Mouse (Mus musculus): ENCODE measurements around the gene Magix. TPM values are rescaled to one million over a fixed set of nuclear protein-coding genes. Genes with fewer than 3 reads are reported as not detected.
A peak's percentile ranks its signal among the peaks of the same experiment; 100 is the strongest.

Gene Magix
- 0.17 and 0.21 TPM in 2 replicates for polyA plus RNA-seq (2012; rRNA removed)

GRCm38 (mm10) chrX:7680864-7681263 is at the start of gene Magix:
Magix (minus strand) TSS chrX:7681251.
- H3K4me1 ChIP-seq (ENCODE audit: control insufficient read depth, insufficient read depth, low read length), result no peaks in the 10 kb centered on the region; the same call in 1 of the 2 replicates
- H3K27ac ChIP-seq (ENCODE audit: control insufficient read depth, insufficient read depth, low read depth, low read length), result no peak within 1 kb of the TSS
- H3K27me3 ChIP-seq (ENCODE audit: control insufficient read depth, insufficient read depth, low read length), result no peaks in the 10 kb centered on the region
- TF ChIP-seq CTCF (IDR thresholded peaks at IDR 0.05; ENCODE audit: control insufficient read depth, insufficient read depth, insufficient replicate concordance, low read depth, low read length) (no peak), POLR2A (IDR thresholded peaks at IDR 0.05; ENCODE audit: control insufficient read depth, low read depth, low read length) (no peak)
- peak within 1 kb of the TSS; percentile 3; the same call in 1 of the 2 replicates for H3K4me3 ChIP-seq (ENCODE audit: control insufficient read depth, low read depth, low read length)
- no peaks in the 10 kb centered on the region for H3K36me3 ChIP-seq (ENCODE audit: control insufficient read depth, insufficient read depth, low read length)

DNA sequence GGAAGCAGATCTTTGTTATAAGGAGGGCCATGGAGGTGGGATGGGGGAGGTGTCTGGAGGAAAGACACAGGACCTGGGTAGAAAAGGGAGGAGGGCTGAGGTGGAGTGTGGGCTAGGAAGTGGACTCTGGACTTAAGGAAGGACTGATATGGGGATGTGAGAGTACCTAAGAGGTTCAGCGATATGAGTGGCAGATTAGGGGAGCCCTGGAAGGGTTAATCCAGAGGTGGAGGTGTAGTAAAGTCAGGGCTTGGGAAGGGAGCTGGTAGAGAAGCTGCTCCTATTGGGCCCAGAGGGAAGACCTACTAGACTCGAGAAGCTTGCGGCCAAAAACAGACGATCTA is 47.8 kb upstream of the Magix start:
- TF ChIP-seq CTCF (IDR thresholded peaks at IDR 0.05; ENCODE audit: control insufficient read depth, insufficient read depth, insufficient replicate concordance, low read depth, low read length) (no peak), POLR2A (IDR thresholded peaks at IDR 0.05; ENCODE audit: control insufficient read depth, low read depth, low read length) (no peak)
- Histone ChIP-seq H3K4me3 (ENCODE audit: control insufficient read depth, low read depth, low read length) (peak overlapping the region; percentile 52), H3K36me3 (ENCODE audit: control insufficient read depth, insufficient read depth, low read length) (no peaks in the 10 kb centered on the region), H3K27me3 (ENCODE audit: control insufficient read depth, insufficient read depth, low read length) (no peaks in the 10 kb centered on the region), H3K4me1 (ENCODE audit: control insufficient read depth, insufficient read depth, low read length) (peaks cover 12% of the 10 kb centered on the region), H3K27ac (ENCODE audit: control insufficient read depth, insufficient read depth, low read depth, low read length) (no peak overlapping the region)

DNA sequence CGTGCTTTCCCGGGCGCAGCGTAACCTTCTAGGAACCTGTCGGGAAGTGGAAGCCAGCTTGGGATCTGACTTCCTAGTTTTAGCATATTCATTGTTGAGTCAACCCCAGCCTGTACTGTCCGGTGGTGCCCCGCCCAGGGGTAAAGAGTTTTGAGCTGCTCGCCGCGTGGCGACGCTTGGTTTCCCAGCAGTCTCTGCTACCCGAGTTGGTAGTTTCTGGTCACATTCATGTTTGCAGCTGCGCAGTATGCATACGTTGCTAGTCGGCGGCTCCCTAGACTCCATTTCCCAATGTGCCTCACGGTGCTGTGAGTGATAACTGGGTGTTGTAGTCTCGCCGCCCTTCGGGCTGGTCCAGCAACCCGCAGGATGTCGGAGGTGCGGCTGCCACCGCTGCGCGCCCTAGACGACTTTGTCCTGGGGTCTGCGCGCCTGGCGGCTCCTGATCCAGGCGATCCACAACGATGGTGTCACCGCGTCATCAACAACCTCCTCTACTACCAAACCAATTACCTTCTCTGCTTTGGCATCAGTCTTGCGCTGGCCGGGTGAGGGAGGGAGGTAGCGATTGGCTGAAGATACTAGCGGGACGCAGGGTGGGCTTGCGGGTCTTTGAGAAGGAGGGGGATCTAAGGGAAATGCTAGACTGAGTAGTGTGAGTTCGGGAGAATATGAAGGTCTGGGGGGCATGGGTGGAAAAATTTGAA is 47.3 kb upstream of the Magix start, which contains the start of gene Praf2:
Gene Praf2, plus strand, starts transcription at position 225 of the 707 bp plus-strand sequence.
- peak within 1 kb of the TSS; percentile 52 for H3K4me3 ChIP-seq (ENCODE audit: control insufficient read depth, low read depth, low read length)
- no peak for TF ChIP-seq POLR2A (IDR thresholded peaks at IDR 0.05; ENCODE audit: control insufficient read depth, low read depth, low read length)
- TF ChIP-seq CTCF (IDR thresholded peaks at IDR 0.05; ENCODE audit: control insufficient read depth, insufficient read depth, insufficient replicate concordance, low read depth, low read length), result no peak
- H3K27ac ChIP-seq (ENCODE audit: control insufficient read depth, insufficient read depth, low read depth, low read length), result no peak within 1 kb of the TSS
- peaks cover 10% of the 10 kb centered on the region for H3K4me1 ChIP-seq (ENCODE audit: control insufficient read depth, insufficient read depth, low read length)
- no peaks in the 10 kb centered on the region for H3K36me3 ChIP-seq (ENCODE audit: control insufficient read depth, insufficient read depth, low read length)
- H3K27me3 ChIP-seq (ENCODE audit: control insufficient read depth, insufficient read depth, low read length), result no peaks in the 10 kb centered on the region

- Histone ChIP-seq H3K27me3 (ENCODE audit: control insufficient read depth, insufficient read depth, low read length) (no peaks in the 10 kb centered on the region), H3K36me3 (ENCODE audit: control insufficient read depth, insufficient read depth, low read length) (no peaks in the 10 kb centered on the region), H3K27ac (ENCODE audit: control insufficient read depth, insufficient read depth, low read depth, low read length) (no peak overlapping the region), H3K4me3 (ENCODE audit: control insufficient read depth, low read depth, low read length) (no peak overlapping the region), H3K4me1 (ENCODE audit: control insufficient read depth, insufficient read depth, low read length) (peaks cover 9% of the 10 kb centered on the region)
- TF ChIP-seq CTCF (IDR thresholded peaks at IDR 0.05; ENCODE audit: control insufficient read depth, insufficient read depth, insufficient replicate concordance, low read depth, low read length) (no peak), POLR2A (IDR thresholded peaks at IDR 0.05; ENCODE audit: control insufficient read depth, low read depth, low read length) (no peak)
Measured at GRCm38 (mm10) chrX:7727176-7727575, 46.1 kb upstream of the Magix start.

DNA sequence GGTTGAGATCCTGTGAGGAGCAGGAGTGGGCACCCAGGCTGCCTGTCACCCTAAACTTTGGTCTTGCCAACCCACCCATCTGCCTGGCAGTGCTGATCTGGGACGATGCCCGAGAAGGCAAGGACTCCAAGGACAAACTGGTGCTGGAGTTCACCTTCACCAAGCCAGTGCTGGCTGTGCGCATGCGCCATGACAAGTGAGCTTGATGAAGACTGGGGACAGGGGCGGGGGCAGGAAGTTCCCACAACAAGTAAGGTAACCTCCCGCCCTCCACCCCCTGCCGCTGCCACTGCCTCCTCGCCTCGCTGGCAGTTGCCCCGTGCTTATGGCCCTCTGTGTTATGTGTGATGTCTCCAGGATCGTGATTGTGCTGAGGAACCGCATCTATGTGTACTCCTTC is 44.8 kb upstream of the Magix start:
- Histone ChIP-seq H3K4me1 (ENCODE audit: control insufficient read depth, insufficient read depth, low read length) (peaks cover 9% of the 10 kb centered on the region), H3K27me3 (ENCODE audit: control insufficient read depth, insufficient read depth, low read length) (no peaks in the 10 kb centered on the region), H3K4me3 (ENCODE audit: control insufficient read depth, low read depth, low read length) (no peak overlapping the region), H3K36me3 (ENCODE audit: control insufficient read depth, insufficient read depth, low read length) (no peaks in the 10 kb centered on the region), H3K27ac (ENCODE audit: control insufficient read depth, insufficient read depth, low read depth, low read length) (no peak overlapping the region)
- TF ChIP-seq CTCF (IDR thresholded peaks at IDR 0.05; ENCODE audit: control insufficient read depth, insufficient read depth, insufficient replicate concordance, low read depth, low read length) (no peak), POLR2A (IDR thresholded peaks at IDR 0.05; ENCODE audit: control insufficient read depth, low read depth, low read length) (no peak)

- Histone ChIP-seq H3K27me3 (ENCODE audit: control insufficient read depth, insufficient read depth, low read length) (no peaks in the 10 kb centered on the region), H3K4me1 (ENCODE audit: control insufficient read depth, insufficient read depth, low read length) (peaks cover 7% of the 10 kb centered on the region), H3K27ac (ENCODE audit: control insufficient read depth, insufficient read depth, low read depth, low read length) (no peak overlapping the region), H3K4me3 (ENCODE audit: control insufficient read depth, low read depth, low read length) (no peak overlapping the region), H3K36me3 (ENCODE audit: control insufficient read depth, insufficient read depth, low read length) (no peaks in the 10 kb centered on the region)
- TF ChIP-seq CTCF (IDR thresholded peaks at IDR 0.05; ENCODE audit: control insufficient read depth, insufficient read depth, insufficient replicate concordance, low read depth, low read length) (no peak), POLR2A (IDR thresholded peaks at IDR 0.05; ENCODE audit: control insufficient read depth, low read depth, low read length) (no peak)
Measured at GRCm38 (mm10) chrX:7724135-7724534, 43.1 kb upstream of the Magix start.

DNA sequence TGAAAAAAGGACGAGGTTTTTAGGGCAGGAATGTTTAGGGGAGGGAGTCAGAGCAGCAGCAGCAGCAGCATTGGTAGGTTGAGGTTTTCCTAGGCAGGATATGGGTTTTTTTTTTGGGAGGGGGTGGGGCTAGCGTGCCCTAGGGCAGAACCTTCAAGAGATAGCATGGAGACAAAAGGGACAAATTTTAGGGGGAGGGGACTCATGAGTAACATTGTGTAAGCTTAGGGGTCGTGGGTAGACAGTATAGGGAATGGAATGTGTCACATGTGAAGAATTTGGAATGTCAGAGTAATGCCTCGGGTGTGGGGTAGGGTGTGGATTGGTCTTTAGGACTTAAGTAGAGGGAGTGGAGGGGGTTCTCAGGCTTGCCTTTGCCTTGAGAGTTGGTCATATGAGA is 41.6 kb upstream of the Magix start:
- Histone ChIP-seq H3K27ac (ENCODE audit: control insufficient read depth, insufficient read depth, low read depth, low read length) (no peak overlapping the region), H3K27me3 (ENCODE audit: control insufficient read depth, insufficient read depth, low read length) (no peaks in the 10 kb centered on the region), H3K36me3 (ENCODE audit: control insufficient read depth, insufficient read depth, low read length) (no peaks in the 10 kb centered on the region), H3K4me1 (ENCODE audit: control insufficient read depth, insufficient read depth, low read length) (no peaks in the 10 kb centered on the region; the same call in 1 of the 2 replicates), H3K4me3 (ENCODE audit: control insufficient read depth, low read depth, low read length) (peak overlapping the region; percentile 95; the same call in 1 of the 2 replicates)
- TF ChIP-seq CTCF (IDR thresholded peaks at IDR 0.05; ENCODE audit: control insufficient read depth, insufficient read depth, insufficient replicate concordance, low read depth, low read length) (no peak), POLR2A (IDR thresholded peaks at IDR 0.05; ENCODE audit: control insufficient read depth, low read depth, low read length) (no peak)
